Mouse (Mus musculus) ovary, adult 18-20 months (tissue): Measurements from ENCODE around the gene Olfr1311.
"Not testable (repeated sequence)": the region's sequence is repeated elsewhere in the genome, so short reads cannot be mapped to it uniquely, and the experiment has no call there.

Experiments
- DNase-seq: peaks from one replicate; pipeline ENCODE4 v3.0.0; 2022; ENCODE audit warnings: low spot score, mixed read lengths

The Olfr1311 gene

GRCm38 (mm10) chr2:112024312-112024711 lies at the start of gene Olfr1311:
Gene Olfr1311 (minus strand): TSS chr2:112024412.
- DNase-seq: no peak

- DNase-seq: no peak
Measured at GRCm38 (mm10) chr2:112050138-112050537, 25.9 kb upstream of the Olfr1311 start, which contains the start of gene Olfr1312. Gene Olfr1312 (minus strand): TSS chr2:112050238.

GRCm38 (mm10) chr2:112026971-112027370 lies 2.8 kb upstream of the Olfr1311 start:
- DNase-seq: not testable (repeated sequence)

- no peak for DNase-seq
Measured at GRCm38 (mm10) chr2:112014900-112015299, 9.3 kb downstream of the Olfr1311 start.

GRCm38 (mm10) chr2:112012608-112013007 lies 11.6 kb downstream of the Olfr1311 start, which contains the start of gene Olfr1310:
Gene Olfr1310 (minus strand): TSS chr2:112012708.
- no peak for DNase-seq

DNA sequence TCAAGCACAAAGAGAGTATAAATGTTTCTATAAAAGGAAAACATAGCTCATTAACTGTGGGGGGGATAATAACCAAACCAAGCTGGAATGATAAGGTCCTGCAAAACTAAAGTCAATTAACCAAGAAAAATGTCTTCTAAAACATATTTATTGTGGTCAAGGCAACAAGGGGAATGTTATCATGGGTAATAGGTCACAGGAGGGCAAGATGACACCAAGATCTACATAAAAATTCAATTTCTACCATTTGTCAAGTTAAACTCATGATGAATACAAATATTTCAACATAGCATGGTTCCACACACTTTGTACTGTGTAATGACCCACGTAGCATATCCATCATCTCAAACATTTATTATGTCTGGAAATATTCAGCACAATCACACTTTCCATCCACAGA lies 34.0 kb downstream of the Olfr1311 start, which contains the start of gene Olfr1309:
Gene Olfr1309 (minus strand): TSS at position 101 of the 400 bp plus-strand sequence.
- no peak for DNase-seq
